Mouse (Mus musculus): ENCODE results near the gene 2210408I21Rik. TPM values are rescaled to one million over a fixed set of nuclear protein-coding genes. Genes with fewer than 3 reads are reported as not detected.
A peak's percentile ranks its signal among the peaks of the same experiment; 100 is the strongest.

The 2210408I21Rik gene
- polyA plus RNA-seq, 1 experiment from 2014 or later: 13.7 TPM

DNA sequence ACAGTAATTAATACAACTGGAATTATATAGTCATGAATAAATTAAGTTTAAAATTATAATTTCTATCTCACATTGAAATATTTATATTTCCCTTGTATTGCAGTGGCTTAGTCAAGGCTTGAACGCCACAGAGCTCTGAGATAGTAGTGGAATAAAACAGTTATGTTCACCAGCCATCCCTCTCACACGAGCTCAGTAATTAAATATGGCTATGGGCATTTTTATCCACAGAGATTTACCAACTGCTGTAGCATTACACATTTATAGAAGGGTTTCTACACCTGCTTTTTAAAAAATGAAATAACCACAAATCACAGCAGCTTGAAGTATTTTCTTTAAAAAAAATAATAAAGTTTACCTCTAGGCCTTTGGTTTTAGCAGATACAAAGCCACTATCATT is 261.0 kb downstream of the 2210408I21Rik start:
- H3K4me1 ChIP-seq (ENCODE audit: control insufficient read depth, insufficient read depth, low read length): no peaks in the 10 kb centered on the region
- H3K4me2 ChIP-seq (ENCODE audit: low read depth, low read length): no peak overlapping the region
- no peak for DNase-seq (ENCODE audit: low spot score)
- H3K9me3 ChIP-seq (replicated peaks; ENCODE audit: control insufficient read depth, low read length): no peaks in the 10 kb centered on the region
- no peak overlapping the region for H3K9ac ChIP-seq (replicated peaks; ENCODE audit: low read length)
- no peak overlapping the region for H3K4me3 ChIP-seq (ENCODE audit: low read depth, low read length)
- ATAC-seq (replicated peaks; ENCODE audit: insufficient number of reproducible peaks, low FRiP score, low TSS enrichment, low read depth): no peak
- no peaks in the 10 kb centered on the region for H3K36me3 ChIP-seq (replicated peaks; ENCODE audit: control insufficient read depth, insufficient read depth, low read depth, low read length)
- H3K27ac ChIP-seq (replicated peaks; ENCODE audit: low read depth, low read length): no peak overlapping the region
- no peaks in the 10 kb centered on the region for H3K27me3 ChIP-seq (ENCODE audit: control insufficient read depth, insufficient read depth, low read length)
- 85% methylated on average over 2 of the region's 2 CpGs for WGBS

DNA sequence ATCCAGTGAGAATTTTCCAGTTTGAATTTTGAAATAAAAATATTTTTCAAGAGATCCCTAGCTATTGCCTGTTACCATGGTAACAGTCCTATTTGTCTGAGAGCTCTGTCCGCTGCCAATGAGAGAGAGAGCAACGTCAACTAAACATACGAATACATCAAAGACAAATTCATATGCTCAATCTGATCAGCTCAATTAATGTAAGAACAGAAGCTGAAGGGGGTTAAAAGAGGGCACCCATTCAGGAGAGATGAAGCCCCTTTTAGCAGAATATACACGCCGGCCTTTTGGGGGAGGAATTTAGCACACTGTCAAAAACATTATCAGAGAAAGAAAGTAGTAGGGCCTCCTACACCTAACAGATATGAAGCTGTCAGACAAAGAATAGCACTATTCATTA is 261.6 kb downstream of the 2210408I21Rik start:
- no peak overlapping the region for H3K4me3 ChIP-seq (ENCODE audit: low read depth, low read length)
- no peaks in the 10 kb centered on the region for H3K36me3 ChIP-seq (replicated peaks; ENCODE audit: control insufficient read depth, insufficient read depth, low read depth, low read length)
- ATAC-seq (replicated peaks; ENCODE audit: insufficient number of reproducible peaks, low FRiP score, low TSS enrichment, low read depth) (no peak), DNase-seq (ENCODE audit: low spot score) (no peak)
- H3K4me2 ChIP-seq (ENCODE audit: low read depth, low read length): no peak overlapping the region
- H3K9ac ChIP-seq (replicated peaks; ENCODE audit: low read length): no peak overlapping the region
- no peaks in the 10 kb centered on the region for H3K9me3 ChIP-seq (replicated peaks; ENCODE audit: control insufficient read depth, low read length)
- 64% methylated on average over 5 of the region's 5 CpGs for WGBS
- no peak overlapping the region for H3K27ac ChIP-seq (replicated peaks; ENCODE audit: low read depth, low read length)
- no peaks in the 10 kb centered on the region for H3K4me1 ChIP-seq (ENCODE audit: control insufficient read depth, insufficient read depth, low read length)
- H3K27me3 ChIP-seq (ENCODE audit: control insufficient read depth, insufficient read depth, low read length): no peaks in the 10 kb centered on the region

DNA sequence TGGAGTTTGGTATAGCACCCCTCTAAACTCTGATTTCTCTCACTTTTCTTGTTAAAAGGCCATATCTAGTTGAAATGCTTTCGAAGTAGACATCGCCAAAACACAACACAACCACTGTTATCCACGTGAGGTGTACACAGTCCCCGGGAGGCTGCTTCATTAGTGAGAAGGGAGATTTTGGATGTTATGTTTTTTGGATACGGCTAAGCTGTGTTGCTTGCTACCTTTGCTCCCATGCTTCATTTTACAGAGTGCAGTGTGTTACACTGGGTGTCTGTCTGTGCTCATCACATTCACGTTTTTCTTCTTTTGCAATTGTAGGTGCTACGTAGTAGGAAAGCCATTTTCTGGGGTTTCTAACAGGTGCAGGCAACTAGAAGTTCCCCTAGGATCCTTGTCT is 262.3 kb downstream of the 2210408I21Rik start:
- WGBS: 80% methylated on average over 7 of the region's 7 CpGs
- H3K4me2 ChIP-seq (ENCODE audit: low read depth, low read length): no peak overlapping the region
- no peak overlapping the region for H3K27ac ChIP-seq (replicated peaks; ENCODE audit: low read depth, low read length)
- no peaks in the 10 kb centered on the region for H3K4me1 ChIP-seq (ENCODE audit: control insufficient read depth, insufficient read depth, low read length)
- no peak for DNase-seq (ENCODE audit: low spot score)
- H3K9ac ChIP-seq (replicated peaks; ENCODE audit: low read length): no peak overlapping the region
- H3K4me3 ChIP-seq (ENCODE audit: low read depth, low read length): no peak overlapping the region
- H3K9me3 ChIP-seq (replicated peaks; ENCODE audit: control insufficient read depth, low read length): no peaks in the 10 kb centered on the region
- ATAC-seq (replicated peaks; ENCODE audit: insufficient number of reproducible peaks, low FRiP score, low TSS enrichment, low read depth): no peak
- H3K36me3 ChIP-seq (replicated peaks; ENCODE audit: control insufficient read depth, insufficient read depth, low read depth, low read length): no peaks in the 10 kb centered on the region
- no peaks in the 10 kb centered on the region for H3K27me3 ChIP-seq (ENCODE audit: control insufficient read depth, insufficient read depth, low read length)

DNA sequence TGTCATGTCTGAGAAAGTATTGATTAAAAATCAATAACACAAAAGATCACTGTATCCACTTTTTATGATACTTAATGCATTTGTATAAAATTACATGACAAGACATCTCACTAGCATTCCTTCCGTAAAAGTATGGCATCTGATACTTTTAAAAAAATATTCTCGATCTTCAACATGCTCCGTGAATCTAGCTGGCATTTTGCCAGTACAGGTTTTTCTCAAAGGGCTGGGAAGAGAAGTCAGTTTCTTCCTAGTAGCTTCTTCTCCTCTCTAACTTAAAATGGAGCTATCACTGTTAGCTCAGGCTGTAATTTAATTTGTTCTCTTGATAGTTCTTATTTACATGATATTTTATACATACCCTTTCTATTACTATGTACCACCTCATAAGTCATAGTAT is 263.1 kb downstream of the 2210408I21Rik start:
- Histone ChIP-seq H3K9ac (replicated peaks; ENCODE audit: low read length) (no peak overlapping the region), H3K4me3 (ENCODE audit: low read depth, low read length) (no peak overlapping the region), H3K9me3 (replicated peaks; ENCODE audit: control insufficient read depth, low read length) (no peaks in the 10 kb centered on the region), H3K36me3 (replicated peaks; ENCODE audit: control insufficient read depth, insufficient read depth, low read depth, low read length) (no peaks in the 10 kb centered on the region), H3K4me2 (ENCODE audit: low read depth, low read length) (no peak overlapping the region), H3K27me3 (ENCODE audit: control insufficient read depth, insufficient read depth, low read length) (no peaks in the 10 kb centered on the region), H3K4me1 (ENCODE audit: control insufficient read depth, insufficient read depth, low read length) (no peaks in the 10 kb centered on the region), H3K27ac (replicated peaks; ENCODE audit: low read depth, low read length) (no peak overlapping the region)
- 73% methylated on average over 3 of the region's 3 CpGs for WGBS
- no peak for DNase-seq (ENCODE audit: low spot score)
- ATAC-seq (replicated peaks; ENCODE audit: insufficient number of reproducible peaks, low FRiP score, low TSS enrichment, low read depth): no peak

DNA sequence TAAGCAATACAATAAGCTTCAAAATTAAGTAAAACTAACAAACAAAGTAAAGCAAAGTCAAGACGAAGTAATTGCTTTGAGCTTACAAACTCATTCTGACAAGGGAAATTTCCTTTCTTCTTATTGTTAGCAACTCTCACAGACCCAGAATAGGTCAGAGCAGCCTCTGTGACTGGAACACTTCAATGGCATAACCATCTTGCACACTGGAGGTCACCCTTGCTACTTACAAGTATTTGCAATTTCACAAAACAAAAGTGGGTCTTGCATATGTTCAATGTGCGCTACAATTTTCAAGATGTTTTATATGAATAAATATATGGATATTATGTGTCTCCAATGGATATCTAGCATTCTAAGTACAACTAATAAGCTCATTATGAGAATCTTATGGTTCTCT is 265.4 kb downstream of the 2210408I21Rik start:
- no peaks in the 10 kb centered on the region for H3K9me3 ChIP-seq (replicated peaks; ENCODE audit: control insufficient read depth, low read length)
- WGBS: 61% methylated on average over 2 of the region's 2 CpGs
- no peaks in the 10 kb centered on the region for H3K36me3 ChIP-seq (replicated peaks; ENCODE audit: control insufficient read depth, insufficient read depth, low read depth, low read length)
- H3K4me2 ChIP-seq (ENCODE audit: low read depth, low read length): no peak overlapping the region
- H3K4me1 ChIP-seq (ENCODE audit: control insufficient read depth, insufficient read depth, low read length): no peaks in the 10 kb centered on the region
- no peak overlapping the region for H3K27ac ChIP-seq (replicated peaks; ENCODE audit: low read depth, low read length)
- DNase-seq (ENCODE audit: low spot score) (peak; percentile 38), ATAC-seq (replicated peaks; ENCODE audit: insufficient number of reproducible peaks, low FRiP score, low TSS enrichment, low read depth) (no peak)
- no peak overlapping the region for H3K4me3 ChIP-seq (ENCODE audit: low read depth, low read length)
- no peak overlapping the region for H3K9ac ChIP-seq (replicated peaks; ENCODE audit: low read length)
- no peaks in the 10 kb centered on the region for H3K27me3 ChIP-seq (ENCODE audit: control insufficient read depth, insufficient read depth, low read length)

DNA sequence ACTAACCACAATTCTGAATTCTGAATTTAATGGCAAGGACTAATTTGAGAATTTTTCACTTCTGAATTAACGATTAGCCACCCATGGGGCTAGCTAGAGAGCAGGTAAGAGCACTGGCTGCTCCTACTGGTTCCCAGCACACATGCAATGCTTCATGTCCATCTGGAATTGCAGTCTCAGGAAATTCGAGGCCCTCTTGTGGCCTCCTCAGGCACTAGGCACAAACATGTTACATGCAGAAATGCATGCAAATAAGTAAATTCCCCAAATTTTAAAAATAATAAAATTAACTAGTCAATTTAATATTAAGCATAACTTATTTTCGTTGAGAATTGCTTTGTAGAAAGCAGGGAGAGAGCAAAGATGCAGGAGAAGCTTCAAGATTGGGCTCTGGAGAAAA is 273.2 kb downstream of the 2210408I21Rik start:
- no peak overlapping the region for H3K4me3 ChIP-seq (ENCODE audit: low read depth, low read length)
- H3K4me2 ChIP-seq (ENCODE audit: low read depth, low read length): no peak overlapping the region
- no peak overlapping the region for H3K27ac ChIP-seq (replicated peaks; ENCODE audit: low read depth, low read length)
- H3K4me1 ChIP-seq (ENCODE audit: control insufficient read depth, insufficient read depth, low read length): no peaks in the 10 kb centered on the region
- no peaks in the 10 kb centered on the region for H3K9me3 ChIP-seq (replicated peaks; ENCODE audit: control insufficient read depth, low read length)
- H3K9ac ChIP-seq (replicated peaks; ENCODE audit: low read length): no peak overlapping the region
- DNase-seq (ENCODE audit: low spot score) (no peak), ATAC-seq (replicated peaks; ENCODE audit: insufficient number of reproducible peaks, low FRiP score, low TSS enrichment, low read depth) (no peak)
- WGBS: 78% methylated on average over 3 of the region's 3 CpGs
- H3K27me3 ChIP-seq (ENCODE audit: control insufficient read depth, insufficient read depth, low read length): no peaks in the 10 kb centered on the region
- H3K36me3 ChIP-seq (replicated peaks; ENCODE audit: control insufficient read depth, insufficient read depth, low read depth, low read length): no peaks in the 10 kb centered on the region

DNA sequence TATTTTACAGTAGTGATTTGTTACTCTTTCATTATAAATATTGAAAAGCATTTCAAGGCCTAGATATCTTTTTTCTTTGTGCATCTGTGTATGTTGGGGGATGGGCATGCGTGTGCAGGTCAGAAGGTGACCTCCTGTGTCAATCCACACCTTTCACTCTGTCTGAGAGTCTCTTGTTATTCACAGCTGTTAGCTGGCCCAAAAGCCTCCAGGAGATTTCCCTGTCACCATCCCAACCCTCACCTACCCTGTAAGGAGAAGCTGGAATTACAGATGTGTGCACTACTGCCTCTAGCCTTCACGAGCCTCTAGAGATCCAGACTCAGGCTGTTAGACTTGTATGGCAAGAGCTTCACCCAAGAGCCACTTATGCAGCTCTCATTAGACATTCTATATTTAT is 274.5 kb downstream of the 2210408I21Rik start:
- Histone ChIP-seq H3K4me3 (ENCODE audit: low read depth, low read length) (no peak overlapping the region), H3K9me3 (replicated peaks; ENCODE audit: control insufficient read depth, low read length) (no peaks in the 10 kb centered on the region), H3K4me2 (ENCODE audit: low read depth, low read length) (no peak overlapping the region), H3K36me3 (replicated peaks; ENCODE audit: control insufficient read depth, insufficient read depth, low read depth, low read length) (no peaks in the 10 kb centered on the region), H3K9ac (replicated peaks; ENCODE audit: low read length) (no peak overlapping the region), H3K4me1 (ENCODE audit: control insufficient read depth, insufficient read depth, low read length) (no peaks in the 10 kb centered on the region), H3K27me3 (ENCODE audit: control insufficient read depth, insufficient read depth, low read length) (no peaks in the 10 kb centered on the region), H3K27ac (replicated peaks; ENCODE audit: low read depth, low read length) (no peak overlapping the region)
- ATAC-seq (replicated peaks; ENCODE audit: insufficient number of reproducible peaks, low FRiP score, low TSS enrichment, low read depth): 0 out of 2 replicates have a peak, but pooled peaks have one; percentile 19
- no peak for DNase-seq (ENCODE audit: low spot score)
- 44% methylated on average over 2 of the region's 2 CpGs for WGBS

DNA sequence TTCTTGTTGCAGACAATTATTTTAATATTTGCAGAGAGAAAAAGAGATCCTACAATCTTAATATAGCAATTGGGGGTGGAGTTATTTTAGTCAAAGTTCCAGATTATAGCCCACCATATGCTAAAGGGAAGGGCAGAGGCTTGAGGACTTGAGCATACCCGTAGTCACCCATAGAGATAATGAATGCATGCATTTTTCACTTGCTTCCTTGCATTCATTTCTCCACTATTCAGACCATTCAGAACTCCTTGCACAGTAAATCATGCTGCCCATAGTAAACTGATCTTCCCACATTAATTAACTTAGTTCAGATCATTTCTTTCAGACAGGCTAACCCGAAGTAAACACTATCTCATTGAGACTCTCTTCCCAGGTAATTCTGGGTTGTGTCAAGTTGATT is 277.5 kb downstream of the 2210408I21Rik start:
- no peaks in the 10 kb centered on the region for H3K36me3 ChIP-seq (replicated peaks; ENCODE audit: control insufficient read depth, insufficient read depth, low read depth, low read length)

More for the DNA sequence above, 277.5 kb downstream of the 2210408I21Rik start:
- Histone ChIP-seq H3K9ac (replicated peaks; ENCODE audit: low read length) (no peak overlapping the region), H3K4me3 (ENCODE audit: low read depth, low read length) (no peak overlapping the region), H3K27ac (replicated peaks; ENCODE audit: low read depth, low read length) (no peak overlapping the region), H3K9me3 (replicated peaks; ENCODE audit: control insufficient read depth, low read length) (no peaks in the 10 kb centered on the region), H3K4me2 (ENCODE audit: low read depth, low read length) (no peak overlapping the region), H3K27me3 (ENCODE audit: control insufficient read depth, insufficient read depth, low read length) (no peaks in the 10 kb centered on the region), H3K4me1 (ENCODE audit: control insufficient read depth, insufficient read depth, low read length) (no peaks in the 10 kb centered on the region)
- ATAC-seq (replicated peaks; ENCODE audit: insufficient number of reproducible peaks, low FRiP score, low TSS enrichment, low read depth): no peak
- no peak for DNase-seq (ENCODE audit: low spot score)
- 67% methylated on average over 2 of the region's 2 CpGs for WGBS

All from embryonic facial prominence, embryonic 11.5 days (tissue).